Comparison of ENCODE assay signal across 8 mouse cellular contexts in genomic region chr1:21959648-21960285, GRCm38 (mm10). TPM values are rescaled to one million over a fixed set of nuclear protein-coding genes. Genes with fewer than 3 reads are reported as not detected.
DNase-seq lines count a peak whose midpoint lies in the region; ATAC-seq and TF ChIP-seq lines count a peak whose summit lies in the region.

No protein-coding gene starts in this region.

- ATAC-seq in hindbrain, embryonic 13.5 days (ENCODE audit: low FRiP score): no peak
- no peak for ATAC-seq in midbrain, embryonic 16.5 days

- WGBS in embryonic facial prominence, embryonic 10.5 days: 38% methylated on average over 8 of the region's 8 CpGs
- WGBS in hindbrain, embryonic 13.5 days: 43% methylated on average over 8 of the region's 8 CpGs
- 33% methylated on average over 8 of the region's 8 CpGs for WGBS in midbrain, embryonic 16.5 days

- H3K4me3 ChIP-seq in layer of hippocampus, adult 2 months: peak overlapping the region; percentile 44
- peak overlapping the region; percentile 80 for H3K4me3 ChIP-seq in embryonic facial prominence, embryonic 10.5 days
- peak overlapping the region; percentile 69 for H3K4me3 ChIP-seq in hindbrain, embryonic 13.5 days
- peak overlapping the region; percentile 85 for H3K4me3 ChIP-seq in midbrain, embryonic 16.5 days (ENCODE audit: low read depth, low read length)

- no peak for TF ChIP-seq CTCF in layer of hippocampus, adult 2 months (conservative IDR thresholded peaks at IDR 0.05)

- no peak overlapping the region for H3K9ac ChIP-seq in hindbrain, embryonic 13.5 days
- no peak overlapping the region for H3K9ac ChIP-seq in midbrain, embryonic 16.5 days (ENCODE audit: low read depth, low read length)

- no peak for DNase-seq in layer of hippocampus, adult 2 months (ENCODE audit: low spot score in 2 of 2)
- no peak for DNase-seq in layer of hippocampus, postnatal 14 days (ENCODE audit: low spot score in 2 of 2)
- DNase-seq in embryonic facial prominence, embryonic 10.5 days (ENCODE audit: low spot score): no peak
- no peak for DNase-seq in gastrocnemius, postnatal 10 days
- DNase-seq in cerebellum, postnatal 4 days (ENCODE audit: low spot score in 2 of 2): no peak
- no peak for DNase-seq in kidney, adult 11 months

- H3K4me2 ChIP-seq in hindbrain, embryonic 13.5 days: peak overlapping the region; percentile 97
- H3K4me2 ChIP-seq in midbrain, embryonic 16.5 days (ENCODE audit: low read length): peak overlapping the region; percentile 90

- peaks cover 34% of the 10 kb centered on the region for H3K4me1 ChIP-seq in embryonic facial prominence, embryonic 10.5 days
- peaks cover 21% of the 10 kb centered on the region for H3K4me1 ChIP-seq in hindbrain, embryonic 13.5 days (replicated peaks)
- H3K4me1 ChIP-seq in midbrain, embryonic 16.5 days (ENCODE audit: control insufficient read depth, insufficient read depth, low read length): peaks cover 9% of the 10 kb centered on the region

- H3K9me3 ChIP-seq in embryonic facial prominence, embryonic 10.5 days: no peaks in the 10 kb centered on the region
- H3K9me3 ChIP-seq in hindbrain, embryonic 13.5 days: no peaks in the 10 kb centered on the region
- no peaks in the 10 kb centered on the region for H3K9me3 ChIP-seq in midbrain, embryonic 16.5 days (replicated peaks; ENCODE audit: control insufficient read depth, low read length, poor library complexity, severe bottlenecking)

- no peak overlapping the region for H3K27ac ChIP-seq in layer of hippocampus, adult 2 months
- no peak overlapping the region for H3K27ac ChIP-seq in embryonic facial prominence, embryonic 10.5 days (replicated peaks)
- H3K27ac ChIP-seq in hindbrain, embryonic 13.5 days: no peak overlapping the region
- no peak overlapping the region for H3K27ac ChIP-seq in midbrain, embryonic 16.5 days (ENCODE audit: low read length)

- peaks cover 35% of the 10 kb centered on the region for H3K27me3 ChIP-seq in embryonic facial prominence, embryonic 10.5 days (replicated peaks; ENCODE audit: low read depth, poor library complexity, severe bottlenecking)
- peaks cover 27% of the 10 kb centered on the region for H3K27me3 ChIP-seq in hindbrain, embryonic 13.5 days
- no peaks in the 10 kb centered on the region for H3K27me3 ChIP-seq in midbrain, embryonic 16.5 days (ENCODE audit: control insufficient read depth, insufficient read depth, low read depth, low read length)

- H3K36me3 ChIP-seq in embryonic facial prominence, embryonic 10.5 days (replicated peaks): no peaks in the 10 kb centered on the region
- no peaks in the 10 kb centered on the region for H3K36me3 ChIP-seq in hindbrain, embryonic 13.5 days
- no peaks in the 10 kb centered on the region for H3K36me3 ChIP-seq in midbrain, embryonic 16.5 days (ENCODE audit: control insufficient read depth, insufficient read depth, low read length)

RNA-seq across cellular contexts. Expression of gene Kcnq5, which starts 2.0 kb away (rescaled TPM):
- 10 to 100 TPM; 48.3 to 57.9 TPM for total RNA-seq in layer of hippocampus, adult 2 months (2021)
- total RNA-seq in layer of hippocampus, postnatal 14 days (2021): 10 to 100 TPM; 77.6 to 78.6 TPM
- polyA plus RNA-seq in embryonic facial prominence, embryonic 10.5 days (2016; fragmentation: Nextera tagmentation; extraction: Ambion mirVana): 0.84 and 1.3 TPM in 2 replicates
- 1.1 and 1.5 TPM in 2 replicates for polyA plus RNA-seq in hindbrain, embryonic 13.5 days (2015; fragmentation: Nextera tagmentation; extraction: Ambion mirVana)
- polyA plus RNA-seq in midbrain, embryonic 16.5 days (2015; fragmentation: Nextera tagmentation; extraction: Ambion mirVana): 1.5 and 2.4 TPM in 2 replicates
- total RNA-seq in gastrocnemius, postnatal 10 days (2021): 1 to 10 TPM; 4.0 to 5.4 TPM

Comparison
In these comparisons a context has a peak if more than half of its experiments do, and no peak if none do; other contexts are left out.
1. RNA of gene Kcnq5, which starts 2.0 kb away (total RNA-seq): 77.6 to 78.6 TPM in layer of hippocampus, postnatal 14 days and 48.3 to 57.9 TPM in layer of hippocampus, adult 2 months; 4.0 to 5.4 TPM in gastrocnemius, postnatal 10 days; every median in the first group is over 4 times any median in the second.
2. Peak in every context shown above with its lines, with median percentiles within 50 percentile points of each other: H3K4me3 ChIP-seq.